Mouse (Mus musculus): ENCODE data around the gene Gm43517.

DNA sequence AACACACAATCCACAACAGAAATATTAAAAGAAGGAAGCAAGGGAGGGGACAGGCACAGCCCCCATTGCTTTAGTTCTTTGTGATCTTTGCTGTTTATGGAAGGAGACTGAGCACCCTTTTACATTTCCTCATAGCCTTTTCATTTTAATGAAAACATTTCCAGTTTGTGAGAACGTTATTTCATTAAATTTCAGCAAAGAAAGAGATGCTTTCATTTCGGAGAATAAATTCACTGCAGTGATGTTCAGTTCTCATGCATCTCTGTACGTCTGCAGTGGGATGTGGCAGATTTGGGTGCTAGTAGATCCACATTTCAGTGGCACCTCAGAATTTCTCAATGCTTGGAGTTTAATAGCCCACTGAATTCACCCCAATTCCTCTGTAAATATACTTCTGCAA, 13.7 kb downstream of the Gm43517 start:
- no peak for TF ChIP-seq CTCF (IDR thresholded peaks at IDR 0.05; ENCODE audit: low read depth)
- no peak for TF ChIP-seq EP300 (IDR thresholded peaks at IDR 0.05; ENCODE audit: low read depth)
